8 mouse cellular contexts compared by ENCODE assay signal in the genomic region with DNA sequence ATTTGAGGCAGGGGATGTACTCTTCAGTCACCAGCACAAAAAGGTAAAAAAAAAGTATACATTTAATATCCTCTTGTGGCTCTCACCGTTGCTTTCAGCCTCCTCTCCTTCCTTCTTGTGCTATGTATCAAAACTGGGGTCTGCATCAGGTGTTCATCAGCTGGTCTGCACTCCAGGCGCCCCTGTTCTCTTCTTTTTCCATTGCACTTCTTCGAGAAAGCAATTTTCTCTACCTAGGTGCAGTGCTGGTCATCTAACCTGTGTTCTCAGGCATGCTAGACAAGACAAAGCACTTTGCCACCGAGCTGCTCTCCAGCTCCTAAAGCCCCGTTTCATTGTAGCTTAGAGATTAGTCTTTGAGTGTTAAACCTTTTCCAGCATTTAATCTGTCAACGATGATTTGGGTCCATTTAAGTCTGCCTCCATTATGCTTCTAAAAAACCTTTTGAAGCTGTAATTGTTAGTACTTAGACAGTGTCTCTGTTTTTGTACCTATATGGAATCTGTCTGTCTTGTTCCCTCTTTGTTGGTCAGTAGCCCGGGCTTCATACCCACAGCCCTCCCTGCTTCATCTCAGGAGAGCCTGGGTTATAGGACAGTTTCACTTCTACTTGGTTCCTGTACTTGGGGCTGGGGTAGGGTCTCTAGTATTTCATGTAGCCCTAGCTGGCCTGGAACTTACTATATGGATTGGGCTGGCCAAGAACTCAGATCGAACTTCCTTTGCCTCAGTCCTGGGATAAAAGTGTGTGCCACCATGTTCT. TPM values are rescaled to one million over a fixed set of nuclear protein-coding genes. Genes with fewer than 3 reads are reported as not detected.
DNase-seq lines count a peak whose midpoint lies in the region; ATAC-seq and TF ChIP-seq lines count a peak whose summit lies in the region.

No protein-coding gene starts in this region.

- in situ Hi-C loops in ES-E14 (cut with MboI; ENCODE audit: low sequenced_read_pairs in 2 of 2, unreplicated experiment in 2 of 2) = no loop called here

- H3K27ac ChIP-seq in heart, embryonic 15.5 days = peak overlapping the region; percentile 100
- no peak overlapping the region for H3K27ac ChIP-seq in ES-E14 (ENCODE audit: insufficient read depth, low read depth, low read length, poor library complexity, severe bottlenecking)
- no peak overlapping the region for H3K27ac ChIP-seq in hindbrain, embryonic 13.5 days
- H3K27ac ChIP-seq in midbrain, embryonic 16.5 days (ENCODE audit: low read length) = no peak overlapping the region

- no peaks in the 10 kb centered on the region for H3K9me3 ChIP-seq in heart, embryonic 15.5 days (replicated peaks)
- H3K9me3 ChIP-seq in ES-E14 (ENCODE audit: control insufficient read depth, insufficient read depth, low read depth, low read length) = no peaks in the 10 kb centered on the region
- H3K9me3 ChIP-seq in hindbrain, embryonic 13.5 days = no peaks in the 10 kb centered on the region
- H3K9me3 ChIP-seq in midbrain, embryonic 16.5 days (replicated peaks; ENCODE audit: control insufficient read depth, low read length, poor library complexity, severe bottlenecking) = no peaks in the 10 kb centered on the region

- intact Hi-C loops in heart, postnatal 14 days (cut with DNase I) = loop anchor here (2.0 kb wide), 1 partner anchor 32 kb away; no protein-coding TSS in a partner anchor

- no peak for DNase-seq in heart, postnatal 14 days
- no peak for DNase-seq in ES-E14 (ENCODE audit: low read depth, low spot score)
- no peak for DNase-seq in testis, postnatal 14 days (ENCODE audit: low spot score)
- DNase-seq in embryo, embryonic 9.5 days (ENCODE audit: extremely low spot score) = no peak
- no peak for DNase-seq in natural killer cell, adult 2 months (ENCODE audit: low spot score in 2 of 2)

- H3K36me3 ChIP-seq in heart, embryonic 15.5 days = no peaks in the 10 kb centered on the region; the same call in 1 of the 2 replicates
- H3K36me3 ChIP-seq in ES-E14 (ENCODE audit: control insufficient read depth, insufficient read depth, low read length, poor library complexity, severe bottlenecking) = no peaks in the 10 kb centered on the region
- no peaks in the 10 kb centered on the region for H3K36me3 ChIP-seq in hindbrain, embryonic 13.5 days
- H3K36me3 ChIP-seq in midbrain, embryonic 16.5 days (ENCODE audit: control insufficient read depth, insufficient read depth, low read length) = no peaks in the 10 kb centered on the region

- peak overlapping the region; percentile 98 for H3K9ac ChIP-seq in heart, embryonic 15.5 days
- peak overlapping the region; percentile 38 for H3K9ac ChIP-seq in ES-E14 (ENCODE audit: insufficient read depth, low read depth, low read length, poor library complexity, severe bottlenecking)
- H3K9ac ChIP-seq in hindbrain, embryonic 13.5 days = peak overlapping the region; percentile 92
- peak overlapping the region; percentile 94 for H3K9ac ChIP-seq in midbrain, embryonic 16.5 days (ENCODE audit: low read depth, low read length)

- peak overlapping the region; percentile 90 for H3K4me3 ChIP-seq in heart, embryonic 15.5 days
- H3K4me3 ChIP-seq in ES-E14 (ENCODE audit: insufficient read depth in 1 of 2, low read depth in 1 of 2, low read length in 2 of 2, poor library complexity in 1 of 2, severe bottlenecking in 1 of 2) = peak overlapping the region; percentile 93 to 96
- H3K4me3 ChIP-seq in hindbrain, embryonic 13.5 days = peak overlapping the region; percentile 79
- H3K4me3 ChIP-seq in midbrain, embryonic 16.5 days (ENCODE audit: low read depth, low read length) = peak overlapping the region; percentile 90

- no peak for ATAC-seq in heart, embryonic 15.5 days (replicated peaks; ENCODE audit: insufficient number of reproducible peaks, insufficient read depth, low FRiP score, low read depth)
- ATAC-seq in hindbrain, embryonic 13.5 days (ENCODE audit: low FRiP score) = no peak
- ATAC-seq in midbrain, embryonic 16.5 days = no peak

- H3K27me3 ChIP-seq in heart, embryonic 15.5 days = no peaks in the 10 kb centered on the region
- no peaks in the 10 kb centered on the region for H3K27me3 ChIP-seq in hindbrain, embryonic 13.5 days
- no peaks in the 10 kb centered on the region for H3K27me3 ChIP-seq in midbrain, embryonic 16.5 days (ENCODE audit: control insufficient read depth, insufficient read depth, low read depth, low read length)

- H3K4me1 ChIP-seq in heart, embryonic 15.5 days (replicated peaks) = peaks cover 16% of the 10 kb centered on the region
- H3K4me1 ChIP-seq in ES-E14 (ENCODE audit: control insufficient read depth in 2 of 2, insufficient read depth in 2 of 2, low read length in 2 of 2, poor library complexity in 1 of 2) = no peaks in the 10 kb centered on the region
- H3K4me1 ChIP-seq in hindbrain, embryonic 13.5 days (replicated peaks) = peaks cover 22% of the 10 kb centered on the region
- H3K4me1 ChIP-seq in midbrain, embryonic 16.5 days (ENCODE audit: control insufficient read depth, insufficient read depth, low read length) = peaks cover 24% of the 10 kb centered on the region

- H3K4me2 ChIP-seq in heart, embryonic 15.5 days = peak overlapping the region; percentile 72
- H3K4me2 ChIP-seq in hindbrain, embryonic 13.5 days = peak overlapping the region; percentile 64
- H3K4me2 ChIP-seq in midbrain, embryonic 16.5 days (ENCODE audit: low read length) = peak overlapping the region; percentile 92

- WGBS in heart, embryonic 15.5 days = 38% methylated on average over 8 of the region's 8 CpGs
- 68% methylated on average over 8 of the region's 8 CpGs for WGBS in hindbrain, embryonic 13.5 days
- 31% methylated on average over 8 of the region's 8 CpGs for WGBS in midbrain, embryonic 16.5 days

TF ChIP-seq in ES-E14, 5 proteins besides CTCF, POLR2A, EP300 and RAD21:
- TF ChIP-seq ZC3H11A (IDR thresholded peaks at IDR 0.05; ENCODE audit: borderline replicate concordance, low read depth, low read length) (no peak), HCFC1 (IDR thresholded peaks at IDR 0.05; ENCODE audit: borderline replicate concordance, insufficient read depth, low read length) (no peak), CHD2 (IDR thresholded peaks at IDR 0.05; ENCODE audit: low read depth, low read length) (no peak), MAFK (IDR thresholded peaks at IDR 0.05; ENCODE audit: insufficient read depth, low read depth, low read length) (no peak), ZNF384 (IDR thresholded peaks at IDR 0.05; ENCODE audit: low read depth, low read length) (no peak)

RNA-seq across cellular contexts. Expression of a gene that starts 1.7 kb away (rescaled TPM):
- 14.2 and 20.3 TPM in 2 replicates for polyA plus RNA-seq in heart, embryonic 15.5 days (2015; fragmentation: Nextera tagmentation; extraction: Ambion mirVana)
- total RNA-seq in heart, postnatal 14 days (2021) = 100 to 1,000 TPM; 105 to 111 TPM
- total RNA-seq in ES-E14 (2012; rRNA removed) = 10.5 and 14.7 TPM in 2 replicates
- 10.6 and 11.0 TPM in 2 replicates for polyA plus RNA-seq in hindbrain, embryonic 13.5 days (2015; fragmentation: Nextera tagmentation; extraction: Ambion mirVana)
- polyA plus RNA-seq in midbrain, embryonic 16.5 days (2015; fragmentation: Nextera tagmentation; extraction: Ambion mirVana) = 8.1 and 8.7 TPM in 2 replicates

RNA-seq across cellular contexts. Expression of a gene that starts 46.3 kb away (rescaled TPM):
- 4.0 and 6.0 TPM in 2 replicates for polyA plus RNA-seq in heart, embryonic 15.5 days (2015; fragmentation: Nextera tagmentation; extraction: Ambion mirVana)
- 1 to 10 TPM; 6.1 to 8.2 TPM for total RNA-seq in heart, postnatal 14 days (2021)
- total RNA-seq in ES-E14 (2012; rRNA removed) = 6.0 and 7.5 TPM in 2 replicates
- polyA plus RNA-seq in hindbrain, embryonic 13.5 days (2015; fragmentation: Nextera tagmentation; extraction: Ambion mirVana) = 1.8 and 4.3 TPM in 2 replicates
- 2.3 and 2.7 TPM in 2 replicates for polyA plus RNA-seq in midbrain, embryonic 16.5 days (2015; fragmentation: Nextera tagmentation; extraction: Ambion mirVana)

RNA-seq across cellular contexts. Expression of a gene that starts 58.8 kb away (rescaled TPM):
- 7.2 and 11.2 TPM in 2 replicates for polyA plus RNA-seq in heart, embryonic 15.5 days (2015; fragmentation: Nextera tagmentation; extraction: Ambion mirVana)
- total RNA-seq in heart, postnatal 14 days (2021) = 1 to 10 TPM; 1.2 to 1.4 TPM
- total RNA-seq in ES-E14 (2012; rRNA removed) = 1.3 and 2.4 TPM in 2 replicates
- 6.8 and 7.2 TPM in 2 replicates for polyA plus RNA-seq in hindbrain, embryonic 13.5 days (2015; fragmentation: Nextera tagmentation; extraction: Ambion mirVana)
- 7.7 and 10.4 TPM in 2 replicates for polyA plus RNA-seq in midbrain, embryonic 16.5 days (2015; fragmentation: Nextera tagmentation; extraction: Ambion mirVana)

Comparison
In these comparisons a context has a peak if more than half of its experiments do, and no peak if none do; other contexts are left out.
1. H3K9ac ChIP-seq: peak in every context shown above with its lines; median percentile 98 in heart, embryonic 15.5 days; 94 in midbrain, embryonic 16.5 days; 92 in hindbrain, embryonic 13.5 days; 38 in ES-E14.